Mouse (Mus musculus) kidney, postnatal 0 days (tissue): ENCODE measurements at regions not wholly inside any gene's neighbourhood (a gene's known extent, or its start where the extent isn't known, plus 50 kb on each side); places are given as distances from the start of the nearest gene placed in this dataset.
"Not testable (repeated sequence)": the region's sequence is repeated elsewhere in the genome, so short reads cannot be mapped to it uniquely, and the experiment has no call there.

Source experiments
- ATAC-seq: fragments of 200-750 bp; cut with Nextera tagmentation; replicated peaks from 2 replicates; pipeline ENCODE4 v1.8.0; 2017; ENCODE audit warnings: low read depth, moderate number of reproducible peaks, moderate TSS enrichment, moderate library complexity; ENCODE audit not compliant: low FRiP score
- DNase-seq: peaks from one replicate; pipeline ENCODE4 v3.0.0-alpha.2; 2016; ENCODE audit warnings: low spot score
- H3K27ac ChIP-seq: fragments of 300-500 bp; sonication (generic); 2 replicates; pipeline ENCODE4 v1.5.1; 2014; ENCODE audit warnings: mild to moderate bottlenecking
- H3K27me3 ChIP-seq: fragments of 300-500 bp; sonication (generic); 2 replicates; pipeline ENCODE4 v1.6.1; 2014; ENCODE audit warnings: low read length, mixed read lengths; ENCODE audit not compliant: insufficient read depth
- H3K36me3 ChIP-seq: fragments of 300-500 bp; sonication (generic); 2 replicates; pipeline ENCODE4 v1.6.1; 2014; ENCODE audit warnings: low read length, mixed read lengths; ENCODE audit not compliant: insufficient read depth
- H3K4me1 ChIP-seq: fragments of 300-500 bp; sonication (generic); replicated peaks from 2 replicates; pipeline ENCODE4 v1.6.1; 2014; ENCODE audit warnings: antibody characterized with exemption, low read length, mixed read lengths; ENCODE audit not compliant: insufficient read depth
- H3K4me2 ChIP-seq: fragments of 300-500 bp; sonication (generic); 2 replicates; pipeline ENCODE4 v1.6.1; 2014; ENCODE audit warnings: mild to moderate bottlenecking, low read length, moderate library complexity, mixed read lengths
- H3K4me3 ChIP-seq: fragments of 300-500 bp; sonication (generic); replicated peaks from 2 replicates; pipeline ENCODE4 v1.5.1; 2014; ENCODE audit warnings: low read depth, low read length
- H3K9ac ChIP-seq: fragments of 300-500 bp; sonication (generic); 2 replicates; pipeline ENCODE4 v1.6.1; 2014; ENCODE audit warnings: low read depth, low read length
- H3K9me3 ChIP-seq: fragments of 300-500 bp; sonication (generic); replicated peaks from 2 replicates; pipeline ENCODE4 v1.6.1; 2016; ENCODE audit warnings: low read length, inconsistent platforms, mixed read lengths
- CTCF ChIP-seq: IDR thresholded peaks from 2 replicates; pipeline ENCODE4 v1.5.1; 2016; ENCODE audit warnings: antibody characterized with exemption, low read depth, mild to moderate bottlenecking, moderate library complexity
- WGBS: fragments of 180-500 bp; shearing (Covaris S2); extraction: QIAGEN DNeasy Blood & Tissue Kit; methylation state at CpG from one replicate; pipeline ENCODE4 v1.1.7; 2014; 5-methylcytosine and 5-hydroxymethylcytosine counted together

DNA sequence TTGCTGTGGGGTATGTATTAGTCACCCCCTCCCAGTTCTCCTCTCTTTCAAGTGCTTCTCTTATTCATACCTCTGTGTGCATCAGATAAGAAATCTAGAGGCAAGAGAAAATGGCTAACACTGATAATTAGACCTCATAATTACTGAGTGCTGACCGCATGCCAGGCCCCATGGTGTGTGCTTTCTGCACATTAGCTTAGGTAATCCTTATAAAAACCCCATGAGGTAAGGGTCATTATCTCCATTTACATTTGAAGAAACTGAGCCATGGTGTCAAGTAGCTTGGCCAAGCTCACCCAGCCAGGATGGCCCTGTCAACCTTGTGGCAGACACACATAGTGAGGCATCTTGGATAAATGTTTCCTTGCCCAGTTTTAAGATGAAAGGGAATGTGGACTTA, 746.8 kb upstream of the Pou3f2 start:
- Histone ChIP-seq H3K9me3 (no peaks in the 10 kb centered on the region), H3K27me3 (no peaks in the 10 kb centered on the region), H3K9ac (no peak overlapping the region), H3K4me2 (no peak overlapping the region), H3K27ac (no peak overlapping the region), H3K4me3 (no peak overlapping the region), H3K36me3 (no peaks in the 10 kb centered on the region), H3K4me1 (no peaks in the 10 kb centered on the region)
- WGBS = 38% methylated on average over 1 of the region's 1 CpGs
- no peak for DNase-seq
- TF ChIP-seq CTCF = no peak
- no peak for ATAC-seq

DNA sequence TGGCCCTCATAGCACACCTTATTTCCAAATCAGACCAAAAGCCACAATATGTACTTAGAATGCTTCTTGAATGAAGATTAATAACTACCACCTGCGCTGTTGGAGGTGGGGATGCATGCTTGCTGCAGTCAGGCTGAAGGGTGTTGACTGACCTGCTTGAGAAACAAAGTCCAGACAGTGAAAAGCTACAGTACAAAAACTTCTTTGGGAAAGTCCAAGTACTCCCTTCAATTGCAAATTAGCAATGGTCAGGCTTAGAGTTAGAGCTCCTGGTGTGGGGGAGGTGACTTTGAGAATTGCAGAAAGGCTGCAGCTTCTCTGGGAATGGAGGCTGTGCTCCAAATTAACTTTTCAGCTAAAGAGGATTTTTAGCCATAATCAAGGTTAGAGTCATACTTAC, 706.6 kb upstream of the Pou3f2 start:
- not testable (repeated sequence) for H3K27ac ChIP-seq, H3K4me1 ChIP-seq, H3K9me3 ChIP-seq, H3K27me3 ChIP-seq, H3K9ac ChIP-seq, DNase-seq, H3K4me3 ChIP-seq, H3K4me2 ChIP-seq, ATAC-seq, H3K36me3 ChIP-seq
- 83% methylated on average over 1 of the region's 1 CpGs for WGBS

DNA sequence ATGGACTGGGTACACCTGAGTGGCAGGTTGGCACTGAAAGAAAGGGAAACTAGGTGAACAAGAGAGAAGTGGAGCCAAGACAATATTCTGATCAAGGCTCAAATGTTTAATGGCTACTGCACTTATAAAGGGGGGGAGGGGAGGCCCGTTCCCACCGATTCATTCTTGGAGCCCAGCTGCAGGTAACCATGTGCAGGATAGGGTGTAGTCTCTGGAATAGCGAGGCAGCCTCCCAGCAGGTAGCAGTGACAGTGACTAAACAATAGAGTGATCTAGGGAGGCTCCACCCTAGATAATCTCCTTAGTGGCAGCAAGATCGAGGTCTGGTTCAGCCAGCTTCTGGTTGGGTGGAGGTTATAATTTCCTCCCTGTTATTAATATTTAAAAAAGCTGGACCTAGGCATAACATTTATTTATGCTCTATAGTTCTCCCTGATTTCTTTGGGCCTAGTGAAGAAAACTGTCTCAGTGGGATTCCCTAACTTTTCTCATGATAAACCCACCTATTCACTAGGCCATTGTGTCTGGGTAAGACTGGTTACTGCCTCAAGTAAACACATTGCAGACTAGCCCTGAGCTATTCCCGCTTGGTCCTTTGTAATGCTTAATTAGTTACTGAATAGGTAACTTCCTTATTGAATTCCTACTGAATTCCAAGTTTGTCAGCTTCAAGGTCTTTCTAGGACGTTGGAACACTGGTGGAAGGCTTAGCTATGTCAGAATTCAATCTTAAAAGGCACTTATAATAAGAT, 705.4 kb upstream of the Pou3f2 start:
- Histone ChIP-seq H3K27ac (no peak overlapping the region), H3K27me3 (no peaks in the 10 kb centered on the region), H3K36me3 (no peaks in the 10 kb centered on the region), H3K9ac (no peak overlapping the region), H3K9me3 (no peaks in the 10 kb centered on the region), H3K4me2 (no peak overlapping the region), H3K4me3 (no peak overlapping the region), H3K4me1 (no peaks in the 10 kb centered on the region)
- 76% methylated on average over 6 of the region's 6 CpGs for WGBS
- DNase-seq (no peak), ATAC-seq (no peak)
- no peak for TF ChIP-seq CTCF

DNA sequence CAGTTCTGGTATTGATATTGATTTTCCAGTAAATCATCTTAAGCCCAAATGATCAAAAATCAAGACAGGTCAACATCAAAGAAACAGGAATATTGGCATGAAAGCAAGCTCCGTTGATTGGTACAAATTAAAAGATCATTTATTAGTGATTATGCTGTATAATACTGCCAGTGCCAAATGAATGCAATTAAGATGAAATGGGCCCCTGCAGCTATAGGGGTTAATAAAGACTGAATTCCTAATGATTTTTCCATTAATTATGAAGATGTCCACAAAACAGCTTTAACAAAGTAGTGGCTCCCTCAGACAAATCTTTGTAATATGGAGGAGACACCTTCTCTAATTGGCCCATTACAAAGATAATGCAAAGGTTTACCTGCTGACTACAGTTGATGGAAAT, 685.6 kb upstream of the Pou3f2 start:
- ATAC-seq (no peak), DNase-seq (no peak)
- no peak overlapping the region for H3K4me2 ChIP-seq
- H3K9ac ChIP-seq = no peak overlapping the region
- WGBS = 80% methylated on average over 1 of the region's 1 CpGs
- H3K4me3 ChIP-seq = no peak overlapping the region
- no peaks in the 10 kb centered on the region for H3K9me3 ChIP-seq
- no peak overlapping the region for H3K27ac ChIP-seq
- H3K36me3 ChIP-seq = no peaks in the 10 kb centered on the region
- no peak for TF ChIP-seq CTCF
- no peaks in the 10 kb centered on the region for H3K4me1 ChIP-seq
- H3K27me3 ChIP-seq = no peaks in the 10 kb centered on the region

DNA sequence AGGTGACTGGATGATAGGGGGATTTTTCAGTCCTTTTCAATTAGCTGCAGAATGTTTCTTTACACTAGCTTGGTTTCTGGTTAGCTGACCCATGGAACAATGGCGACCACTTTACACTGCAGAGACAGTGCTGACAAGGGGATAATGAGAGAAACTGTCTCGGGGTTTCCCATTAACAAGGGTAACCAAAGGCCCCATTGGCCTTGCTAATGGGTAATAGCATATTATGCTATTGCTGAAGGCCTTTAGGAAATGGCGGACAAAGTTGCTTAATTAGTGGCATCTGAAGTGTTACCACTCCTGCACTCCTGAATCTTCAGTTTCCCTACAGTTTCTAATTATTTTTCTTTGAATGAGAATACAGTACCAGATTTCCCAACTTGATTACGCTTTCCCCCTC, 685.2 kb upstream of the Pou3f2 start:
- no peak for DNase-seq

DNA sequence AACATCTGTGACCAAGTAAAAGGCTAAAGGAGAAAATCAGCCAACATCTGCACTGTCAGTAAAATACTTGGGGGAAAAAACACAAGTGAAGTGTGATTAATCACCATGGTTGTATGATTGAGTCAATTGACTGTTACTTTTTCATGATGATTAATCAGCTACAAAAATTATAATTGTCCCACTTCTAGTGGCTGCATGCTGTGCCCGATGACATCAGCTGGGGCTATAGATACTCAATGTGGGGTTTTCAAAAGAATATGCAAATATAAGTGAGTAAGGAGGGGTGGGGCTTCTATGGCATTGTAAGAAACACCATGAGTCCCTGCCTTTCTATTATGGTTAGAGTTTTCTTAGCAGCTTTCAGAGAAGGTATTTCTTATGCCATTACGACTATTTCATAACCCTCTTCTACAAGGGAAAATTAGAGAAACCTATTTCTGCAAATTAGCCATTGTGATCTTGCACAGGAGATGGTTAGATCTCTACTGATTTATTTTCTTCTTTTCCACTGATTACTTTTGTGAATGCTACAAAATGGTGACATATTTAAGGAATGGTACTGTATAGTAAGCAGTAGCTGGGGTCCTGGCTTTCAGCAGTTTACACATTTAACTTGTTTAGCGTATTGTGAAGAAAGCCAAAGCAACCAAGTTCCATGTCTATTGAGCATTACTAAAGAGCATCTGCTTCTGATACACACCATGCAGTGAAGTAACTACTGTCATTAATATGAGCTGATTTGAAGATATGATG, 660.1 kb upstream of the Pou3f2 start:
- no peak overlapping the region for H3K9ac ChIP-seq
- no peak for ATAC-seq

More for the DNA sequence above, 685.2 kb upstream of the Pou3f2 start:
- TF ChIP-seq CTCF = no peak
- Histone ChIP-seq H3K36me3 (no peaks in the 10 kb centered on the region), H3K9ac (no peak overlapping the region), H3K27me3 (no peaks in the 10 kb centered on the region), H3K27ac (no peak overlapping the region), H3K4me1 (no peaks in the 10 kb centered on the region), H3K4me3 (no peak overlapping the region), H3K9me3 (no peaks in the 10 kb centered on the region), H3K4me2 (no peak overlapping the region)
- WGBS = 79% methylated on average over 4 of the region's 4 CpGs
- ATAC-seq = no peak

More for the DNA sequence above, 660.1 kb upstream of the Pou3f2 start:
- Histone ChIP-seq H3K27ac (no peak overlapping the region), H3K36me3 (no peaks in the 10 kb centered on the region), H3K4me3 (no peak overlapping the region), H3K4me2 (no peak overlapping the region), H3K4me1 (no peaks in the 10 kb centered on the region), H3K9me3 (no peaks in the 10 kb centered on the region), H3K27me3 (no peaks in the 10 kb centered on the region)
- DNase-seq = no peak
- TF ChIP-seq CTCF = no peak
- WGBS = 87% methylated on average over 3 of the region's 3 CpGs
